Mouse (Mus musculus): ENCODE measurements at regions not wholly inside any gene's neighbourhood (a gene's known extent, or its start where the extent isn't known, plus 50 kb on each side); places are given as distances from the start of the nearest gene placed in this dataset.

DNA sequence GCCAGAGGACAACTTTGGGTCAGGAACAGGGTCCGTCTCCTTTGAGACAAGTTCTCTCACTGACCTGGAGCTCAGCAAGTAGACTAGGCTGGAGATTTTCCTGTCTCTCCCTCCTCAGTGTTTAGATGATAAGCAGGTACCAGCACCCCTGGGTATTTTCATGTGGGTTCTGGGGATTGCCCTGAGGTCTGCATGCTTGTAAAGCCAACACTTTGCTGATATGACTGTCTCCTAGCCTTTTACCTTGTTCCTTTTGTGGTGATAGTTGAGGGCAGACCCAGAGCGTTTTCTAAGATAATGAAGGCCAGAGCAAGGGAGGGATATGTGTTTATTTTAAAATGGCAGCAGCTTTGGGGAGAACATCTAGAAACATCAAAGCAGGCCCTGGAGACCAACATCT, 114.1 kb upstream of the Cxcr4 start:
- Histone ChIP-seq H3K4me3 (ENCODE audit: low read depth, low read length) (no peak overlapping the region), H3K27me3 (ENCODE audit: control insufficient read depth, insufficient read depth, low read length) (no peaks in the 10 kb centered on the region), H3K4me1 (ENCODE audit: control insufficient read depth, insufficient read depth) (peaks cover 1% of the 10 kb centered on the region; the same call in 1 of the 2 replicates), H3K36me3 (replicated peaks; ENCODE audit: control insufficient read depth, insufficient read depth, low read length) (no peaks in the 10 kb centered on the region), H3K27ac (ENCODE audit: low read depth) (no peak overlapping the region), H3K4me2 (ENCODE audit: low read depth, low read length) (no peak overlapping the region), H3K9ac (replicated peaks; ENCODE audit: low read depth, low read length) (no peak overlapping the region), H3K9me3 (replicated peaks; ENCODE audit: control insufficient read depth, low read length) (no peaks in the 10 kb centered on the region)
- no peak for DNase-seq (ENCODE audit: low spot score)
- no peak for ATAC-seq (ENCODE audit: insufficient read depth, low read depth)
- 61% methylated on average over 2 of the region's 2 CpGs for WGBS
- no peak for TF ChIP-seq CTCF (IDR thresholded peaks at IDR 0.05; ENCODE audit: low read depth)

GRCm38 (mm10) chr1:128705071-128705503, 113.0 kb upstream of the Cxcr4 start:
- WGBS, result 55% methylated on average over 3 of the region's 3 CpGs
- H3K9ac ChIP-seq (replicated peaks; ENCODE audit: low read depth, low read length), result no peak overlapping the region
- H3K4me3 ChIP-seq (ENCODE audit: low read depth, low read length), result no peak overlapping the region
- no peaks in the 10 kb centered on the region for H3K27me3 ChIP-seq (ENCODE audit: control insufficient read depth, insufficient read depth, low read length)
- TF ChIP-seq CTCF (IDR thresholded peaks at IDR 0.05; ENCODE audit: low read depth) (no peak), EP300 (IDR thresholded peaks at IDR 0.05; ENCODE audit: low read depth) (no peak)
- ATAC-seq (ENCODE audit: insufficient read depth, low read depth) (no peak), DNase-seq (ENCODE audit: low spot score) (no peak)
- no peaks in the 10 kb centered on the region for H3K36me3 ChIP-seq (replicated peaks; ENCODE audit: control insufficient read depth, insufficient read depth, low read length)
- peak overlapping the region; percentile 3; the same call in 1 of the 2 replicates for H3K27ac ChIP-seq (ENCODE audit: low read depth)
- H3K9me3 ChIP-seq (replicated peaks; ENCODE audit: control insufficient read depth, low read length), result no peaks in the 10 kb centered on the region
- H3K4me1 ChIP-seq (ENCODE audit: control insufficient read depth, insufficient read depth), result no peaks in the 10 kb centered on the region
- no peak overlapping the region for H3K4me2 ChIP-seq (ENCODE audit: low read depth, low read length)

GRCm38 (mm10) chr1:128701326-128701725, 109.2 kb upstream of the Cxcr4 start:
- no peak overlapping the region for H3K4me2 ChIP-seq (ENCODE audit: low read depth, low read length)
- no peak overlapping the region for H3K27ac ChIP-seq (ENCODE audit: low read depth)
- no peak for TF ChIP-seq CTCF (IDR thresholded peaks at IDR 0.05; ENCODE audit: low read depth)
- TF ChIP-seq EP300 (IDR thresholded peaks at IDR 0.05; ENCODE audit: low read depth), result no peak
- no peaks in the 10 kb centered on the region for H3K36me3 ChIP-seq (replicated peaks; ENCODE audit: control insufficient read depth, insufficient read depth, low read length)
- no peaks in the 10 kb centered on the region for H3K9me3 ChIP-seq (replicated peaks; ENCODE audit: control insufficient read depth, low read length)
- ATAC-seq (ENCODE audit: insufficient read depth, low read depth), result no peak
- no peak overlapping the region for H3K9ac ChIP-seq (replicated peaks; ENCODE audit: low read depth, low read length)
- 50% methylated on average over 3 of the region's 3 CpGs for WGBS
- no peak overlapping the region for H3K4me3 ChIP-seq (ENCODE audit: low read depth, low read length)
- no peaks in the 10 kb centered on the region for H3K4me1 ChIP-seq (ENCODE audit: control insufficient read depth, insufficient read depth)
- no peak for DNase-seq (ENCODE audit: low spot score)
- no peaks in the 10 kb centered on the region for H3K27me3 ChIP-seq (ENCODE audit: control insufficient read depth, insufficient read depth, low read length)

DNA sequence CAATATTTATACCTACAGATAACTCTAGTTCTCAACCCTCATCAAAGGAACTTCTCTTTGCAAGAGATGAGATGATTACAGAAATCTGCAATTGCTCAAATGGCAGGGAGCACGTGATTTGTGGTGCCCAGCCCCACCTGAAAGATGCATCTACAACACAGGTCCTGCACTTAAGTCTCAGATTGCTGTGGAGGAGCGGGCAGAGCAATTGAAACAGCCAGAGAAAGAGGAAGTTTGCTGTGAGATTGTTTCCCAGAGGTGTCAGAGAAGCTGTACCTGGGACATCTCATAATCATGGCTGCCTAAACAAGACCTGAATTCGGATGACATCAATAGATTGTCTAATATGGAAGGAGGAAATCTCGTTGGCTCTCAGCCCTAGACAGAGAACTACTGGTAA, 105.9 kb upstream of the Cxcr4 start:
- Histone ChIP-seq H3K4me1 (ENCODE audit: control insufficient read depth, insufficient read depth) (no peaks in the 10 kb centered on the region), H3K36me3 (replicated peaks; ENCODE audit: control insufficient read depth, insufficient read depth, low read length) (no peaks in the 10 kb centered on the region), H3K4me2 (ENCODE audit: low read depth, low read length) (no peak overlapping the region), H3K27ac (ENCODE audit: low read depth) (no peak overlapping the region), H3K4me3 (ENCODE audit: low read depth, low read length) (no peak overlapping the region), H3K9ac (replicated peaks; ENCODE audit: low read depth, low read length) (no peak overlapping the region), H3K27me3 (ENCODE audit: control insufficient read depth, insufficient read depth, low read length) (no peaks in the 10 kb centered on the region), H3K9me3 (replicated peaks; ENCODE audit: control insufficient read depth, low read length) (no peaks in the 10 kb centered on the region)
- DNase-seq (ENCODE audit: low spot score) (no peak), ATAC-seq (ENCODE audit: insufficient read depth, low read depth) (no peak)
- no peak for TF ChIP-seq CTCF (IDR thresholded peaks at IDR 0.05; ENCODE audit: low read depth)
- TF ChIP-seq EP300 (IDR thresholded peaks at IDR 0.05; ENCODE audit: low read depth), result no peak
- 66% methylated on average over 4 of the region's 4 CpGs for WGBS

DNA sequence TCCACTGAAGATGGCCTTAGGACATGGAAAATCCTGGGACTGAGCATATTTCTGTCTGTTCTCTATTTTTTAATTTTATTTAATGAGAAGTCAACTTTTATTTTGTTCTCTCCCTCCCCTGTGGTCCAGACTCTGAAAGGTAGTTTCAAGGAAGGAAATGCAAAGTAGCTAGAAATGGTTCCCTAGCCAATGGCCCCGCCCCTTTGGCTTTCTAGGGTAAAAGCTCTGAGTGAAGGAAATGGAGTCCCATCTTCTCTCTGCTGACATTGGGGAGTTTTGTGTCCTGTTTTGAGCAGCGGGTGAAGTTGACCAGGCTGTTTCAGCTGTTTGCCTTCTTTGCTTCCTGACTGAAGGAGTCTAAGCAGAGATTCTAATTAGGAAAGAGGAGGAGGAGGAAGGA, 103.8 kb upstream of the Cxcr4 start:
- no peak for ATAC-seq (ENCODE audit: insufficient read depth, low read depth)
- DNase-seq (ENCODE audit: low spot score), result no peak
- H3K4me3 ChIP-seq (ENCODE audit: low read depth, low read length), result no peak overlapping the region
- no peak overlapping the region for H3K4me2 ChIP-seq (ENCODE audit: low read depth, low read length)
- H3K4me1 ChIP-seq (ENCODE audit: control insufficient read depth, insufficient read depth), result no peaks in the 10 kb centered on the region
- no peaks in the 10 kb centered on the region for H3K27me3 ChIP-seq (ENCODE audit: control insufficient read depth, insufficient read depth, low read length)
- H3K9ac ChIP-seq (replicated peaks; ENCODE audit: low read depth, low read length), result no peak overlapping the region
- TF ChIP-seq CTCF (IDR thresholded peaks at IDR 0.05; ENCODE audit: low read depth) (no peak), EP300 (IDR thresholded peaks at IDR 0.05; ENCODE audit: low read depth) (no peak)
- WGBS, result 63% methylated on average over 2 of the region's 2 CpGs
- no peaks in the 10 kb centered on the region for H3K9me3 ChIP-seq (replicated peaks; ENCODE audit: control insufficient read depth, low read length)
- no peak overlapping the region for H3K27ac ChIP-seq (ENCODE audit: low read depth)
- no peaks in the 10 kb centered on the region for H3K36me3 ChIP-seq (replicated peaks; ENCODE audit: control insufficient read depth, insufficient read depth, low read length)

DNA sequence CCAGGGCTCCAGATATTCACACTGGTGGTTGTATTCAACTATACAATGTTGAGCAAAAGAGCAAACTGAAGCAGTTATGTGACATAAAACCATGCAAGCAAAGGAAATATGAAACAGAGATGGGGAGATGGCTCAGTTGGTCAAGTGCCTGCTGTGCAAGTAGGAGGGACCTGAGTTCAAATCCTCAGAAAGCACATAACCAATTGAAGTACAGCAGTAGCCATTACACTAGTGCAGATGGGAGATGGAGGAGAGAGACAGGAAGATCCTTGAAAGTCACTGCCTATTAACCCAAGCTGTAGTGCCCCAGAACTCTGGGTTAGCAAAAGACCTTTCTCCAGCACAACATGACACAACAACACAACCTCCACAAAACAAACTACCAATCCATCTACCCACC, 100.7 kb upstream of the Cxcr4 start:
- ATAC-seq (ENCODE audit: insufficient read depth, low read depth), result no peak
- Histone ChIP-seq H3K27ac (ENCODE audit: low read depth) (no peak overlapping the region), H3K36me3 (replicated peaks; ENCODE audit: control insufficient read depth, insufficient read depth, low read length) (no peaks in the 10 kb centered on the region), H3K9me3 (replicated peaks; ENCODE audit: control insufficient read depth, low read length) (no peaks in the 10 kb centered on the region), H3K4me3 (ENCODE audit: low read depth, low read length) (no peak overlapping the region), H3K4me2 (ENCODE audit: low read depth, low read length) (no peak overlapping the region), H3K4me1 (ENCODE audit: control insufficient read depth, insufficient read depth) (no peaks in the 10 kb centered on the region), H3K9ac (replicated peaks; ENCODE audit: low read depth, low read length) (no peak overlapping the region), H3K27me3 (ENCODE audit: control insufficient read depth, insufficient read depth, low read length) (no peaks in the 10 kb centered on the region)
- no peak for DNase-seq (ENCODE audit: low spot score)
- TF ChIP-seq CTCF (IDR thresholded peaks at IDR 0.05; ENCODE audit: low read depth) (no peak), EP300 (IDR thresholded peaks at IDR 0.05; ENCODE audit: low read depth) (no peak)

Data from heart, postnatal 0 days (tissue).